Mouse (Mus musculus): ENCODE measurements around the gene Acot7.

GRCm38 (mm10) chr4:152187142-152187541 is 9.2 kb downstream of the Acot7 start:
- no peak for TF ChIP-seq CTCF (IDR thresholded peaks at IDR 0.05; ENCODE audit: borderline replicate concordance, extremely low read depth, insufficient read depth, insufficient read length)
- no peak for TF ChIP-seq POLR2A (IDR thresholded peaks at IDR 0.05; ENCODE audit: borderline replicate concordance, extremely low read depth, insufficient read depth, insufficient read length, poor library complexity, severe bottlenecking)
